In genomic region chr2:166636867-166637672, GRCm38 (mm10) we compare ENCODE assay signal across 9 mouse cellular contexts.
A peak's percentile ranks its signal among the peaks of the same experiment; 100 is the strongest.
DNase-seq lines count a peak whose midpoint lies in the region; ATAC-seq and TF ChIP-seq lines count a peak whose summit lies in the region.
"Had no signal": no experiment of that assay in that cellular context is flagged by ENCODE, and none has a peak within 500 bp of the region (broad histone marks: within the 10 kb centered on the region; RNA-seq: fewer than 3 reads in every experiment).

No protein-coding gene starts in this region.

- peaks cover 11% of the 10 kb centered on the region for H3K4me1 ChIP-seq in hindbrain, postnatal 0 days (ENCODE audit: insufficient read depth, low read length)
- H3K4me1 ChIP-seq in lung, postnatal 0 days (ENCODE audit: insufficient read depth, low read depth, low read length) = no peaks in the 10 kb centered on the region

- WGBS in hindbrain, postnatal 0 days = 32% methylated on average over 17 of the region's 17 CpGs
- 85% methylated on average over 17 of the region's 17 CpGs for WGBS in lung, postnatal 0 days

- no peaks in the 10 kb centered on the region for H3K36me3 ChIP-seq in hindbrain, postnatal 0 days (ENCODE audit: insufficient read depth, low read length)
- no peaks in the 10 kb centered on the region for H3K36me3 ChIP-seq in lung, postnatal 0 days (ENCODE audit: insufficient read depth, low read length)
- H3K36me3 ChIP-seq: G1E had no signal

- H3K4me3 ChIP-seq in hindbrain, postnatal 0 days (ENCODE audit: low read length) = no peak overlapping the region
- H3K4me3 ChIP-seq in lung, postnatal 0 days (ENCODE audit: low read depth, low read length) = no peak overlapping the region

- TF ChIP-seq CTCF in hindbrain, postnatal 0 days (IDR thresholded peaks at IDR 0.05; ENCODE audit: low read depth) = no peak
- no peak for TF ChIP-seq CTCF in lung, postnatal 0 days (IDR thresholded peaks at IDR 0.05)

- H3K27ac ChIP-seq in hindbrain, postnatal 0 days = peak overlapping the region; percentile 8; the same call in 1 of the 2 replicates
- H3K27ac ChIP-seq in lung, postnatal 0 days (ENCODE audit: low read length) = no peak overlapping the region

- H3K4me2 ChIP-seq in hindbrain, postnatal 0 days (ENCODE audit: low read depth, low read length) = no peak overlapping the region
- no peak overlapping the region for H3K4me2 ChIP-seq in lung, postnatal 0 days (replicated peaks; ENCODE audit: low read depth, low read length)

- TF ChIP-seq EP300 in lung, postnatal 0 days (IDR thresholded peaks at IDR 0.05) = no peak

- no peak overlapping the region for H3K9ac ChIP-seq in hindbrain, postnatal 0 days (replicated peaks; ENCODE audit: low read length)
- H3K9ac ChIP-seq in lung, postnatal 0 days (replicated peaks; ENCODE audit: low read depth) = no peak overlapping the region

- H3K27me3 ChIP-seq in hindbrain, postnatal 0 days (ENCODE audit: insufficient read depth, low read length) = no peaks in the 10 kb centered on the region
- no peaks in the 10 kb centered on the region for H3K27me3 ChIP-seq in lung, postnatal 0 days (replicated peaks; ENCODE audit: insufficient read depth, low read length)

- intact Hi-C loops in left cerebral cortex, postnatal 36 days (cut with DNase I) = loop anchor here (5.0 kb wide), 1 partner anchor 75 kb away; the partner anchor contains the start of gene Prex1

- ATAC-seq in cerebellum, adult (ENCODE audit: insufficient number of reproducible peaks, low FRiP score, low TSS enrichment) = peak; percentile 32; the same call in 1 of the 2 replicates
- ATAC-seq in hindbrain, postnatal 0 days = peak; percentile 67
- ATAC-seq in granulocyte monocyte progenitor cell, adult 5-6 weeks (replicated peaks; ENCODE audit: poor library complexity, severe bottlenecking) = no peak
- ATAC-seq in lung, postnatal 0 days = no peak

- H3K9me3 ChIP-seq in hindbrain, postnatal 0 days (ENCODE audit: low read length) = no peaks in the 10 kb centered on the region
- no peaks in the 10 kb centered on the region for H3K9me3 ChIP-seq in lung, postnatal 0 days (ENCODE audit: low read length)

- peak; percentile 60 to 66 for DNase-seq in cerebellum, postnatal 36 days
- peak; percentile 71 for DNase-seq in hindbrain, postnatal 0 days (ENCODE audit: low spot score)
- DNase-seq in left cerebral cortex, postnatal 36 days (ENCODE audit: low spot score in 2 of 2) = peak; percentile 74 to 76
- DNase-seq in thymus, postnatal 25 days = peak; percentile 69
- DNase-seq in lung, postnatal 0 days (ENCODE audit: low spot score) = no peak
- DNase-seq in adrenal gland, adult 18-20 months (ENCODE audit: low spot score in 2 of 2) = no peak

Comparison
In these comparisons a context has a peak if more than half of its experiments do, and no peak if none do; other contexts are left out.
1. ATAC-seq: peak in cerebellum, adult (single experiment) and hindbrain, postnatal 0 days (single experiment); none in granulocyte monocyte progenitor cell, adult 5-6 weeks (single experiment) and lung, postnatal 0 days (single experiment).
2. DNase-seq: peak in cerebellum, postnatal 36 days (2 of 2), hindbrain, postnatal 0 days (single experiment), left cerebral cortex, postnatal 36 days (2 of 2) and thymus, postnatal 25 days (single experiment); none in lung, postnatal 0 days (single experiment) and adrenal gland, adult 18-20 months (0 of 2).